Mouse (Mus musculus): ENCODE results near the gene Tarbp1.
"Not testable (repeated sequence)": the region's sequence is repeated elsewhere in the genome, so short reads cannot be mapped to it uniquely, and the experiment has no call there.

Gene Tarbp1

GRCm38 (mm10) chr8:126494160-126495110, 19.6 kb upstream of the Tarbp1 start:
- DNase-seq (ENCODE audit: low spot score in 2 of 2): no peak

DNA sequence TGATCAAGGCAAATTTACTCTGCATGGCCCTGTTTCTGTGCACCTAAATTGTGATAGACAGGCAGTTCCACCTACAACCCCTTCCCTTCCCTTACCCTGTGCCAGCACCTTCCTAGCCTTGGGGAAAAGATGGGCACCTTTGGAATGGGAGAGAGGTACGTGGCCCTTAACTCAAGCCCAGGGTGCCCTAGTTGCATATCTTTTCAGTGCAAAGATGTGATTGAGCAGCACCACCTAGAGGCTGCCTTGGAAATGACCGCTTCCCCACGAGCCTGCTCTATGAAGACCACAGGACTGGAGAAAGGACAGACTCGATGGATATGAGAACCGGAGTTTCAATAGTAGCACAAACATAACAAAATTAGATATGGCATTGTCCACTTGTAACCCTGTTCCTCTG, 8.1 kb upstream of the Tarbp1 start:
- peak in 1 of 2 experiments; percentile 67 for DNase-seq (ENCODE audit: low spot score in 2 of 2)

GRCm38 (mm10) chr8:126482348-126482720, 7.5 kb upstream of the Tarbp1 start:
- no peak for DNase-seq (ENCODE audit: low spot score in 2 of 2)

- peak in 1 of 2 experiments; percentile 48 for DNase-seq (ENCODE audit: low spot score in 2 of 2)
Observed at GRCm38 (mm10) chr8:126481494-126482347, 6.9 kb upstream of the Tarbp1 start.

DNA sequence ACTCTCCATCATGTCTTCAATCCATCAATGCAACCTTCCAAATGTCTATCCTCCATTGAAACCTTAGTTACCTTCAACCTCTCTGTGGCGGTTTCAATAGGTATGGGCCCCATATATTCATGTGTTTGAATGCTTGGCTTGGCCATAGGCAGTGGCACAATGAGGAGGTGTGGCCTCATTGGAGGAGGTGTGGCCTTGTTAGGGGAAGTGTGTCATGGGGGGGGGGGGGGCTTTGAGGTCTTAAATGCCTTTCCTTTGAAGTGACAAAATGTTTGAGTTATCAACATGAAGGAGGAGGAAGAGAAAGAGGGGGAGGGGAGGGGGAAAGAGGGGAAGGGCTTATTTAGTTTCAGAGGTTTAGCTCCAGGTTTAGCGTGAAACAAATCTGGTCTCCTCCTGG, 5.5 kb upstream of the Tarbp1 start:
- DNase-seq (ENCODE audit: low spot score in 2 of 2): no peak

- DNase-seq (ENCODE audit: low spot score in 2 of 2): no peak
Observed at GRCm38 (mm10) chr8:126478714-126479113, 3.8 kb upstream of the Tarbp1 start.

DNA sequence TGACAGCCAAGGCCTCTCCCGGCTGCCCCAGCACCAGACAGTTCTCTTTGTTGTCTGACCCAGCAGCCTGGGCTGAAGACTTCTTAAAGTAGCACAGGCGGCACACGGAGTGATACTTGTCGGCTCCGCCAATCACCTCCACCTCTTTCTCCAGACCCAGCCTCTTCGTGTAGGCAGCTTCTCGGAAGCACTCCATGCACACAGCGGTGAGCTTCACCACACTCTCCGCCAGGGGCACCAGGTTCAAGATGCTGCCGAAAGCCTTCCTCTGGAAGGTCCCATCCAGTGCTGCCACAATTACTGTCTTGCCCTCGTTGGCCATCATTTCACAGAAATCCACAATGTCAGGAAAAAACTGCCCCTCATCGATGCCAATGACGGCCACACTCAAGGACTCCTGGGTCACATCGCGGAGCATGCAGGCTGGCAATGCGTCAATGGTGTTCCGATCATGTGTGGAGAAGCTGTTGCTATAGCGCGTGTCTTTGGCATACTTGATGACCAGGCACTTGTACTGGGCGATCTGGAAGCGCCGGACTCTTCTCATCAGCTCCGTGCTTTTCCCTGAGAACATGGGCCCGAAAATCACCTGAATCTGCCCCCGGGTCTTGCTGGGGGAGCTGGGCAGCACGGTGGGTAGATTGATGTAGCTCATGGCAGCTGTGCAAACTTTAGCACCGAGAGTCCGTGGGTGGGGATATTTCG, 1.4 kb upstream of the Tarbp1 start:
- not testable (repeated sequence) for DNase-seq (ENCODE audit: low spot score in 2 of 2)

DNA sequence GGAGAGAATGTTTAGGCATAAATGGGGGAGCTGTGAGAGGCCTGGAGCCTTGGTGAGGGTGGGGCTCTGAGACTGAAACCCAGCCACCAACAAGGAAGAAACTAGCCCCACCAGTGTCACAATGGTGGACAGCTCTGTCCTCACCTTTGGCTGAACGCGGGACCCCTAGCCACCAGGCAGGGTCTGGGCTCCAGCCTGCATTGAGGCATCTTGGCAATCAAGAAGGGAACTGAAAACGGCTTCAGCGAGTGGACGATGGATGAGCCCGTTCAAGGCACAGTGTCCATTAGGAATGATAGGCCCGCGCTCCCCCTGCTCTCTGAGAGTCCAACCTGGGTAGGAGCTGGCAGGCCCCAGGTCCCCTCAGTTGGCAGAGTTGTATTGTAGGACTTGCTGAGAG, 873 bp upstream of the Tarbp1 start:
- not testable (repeated sequence) for DNase-seq (ENCODE audit: low spot score in 2 of 2)

DNA sequence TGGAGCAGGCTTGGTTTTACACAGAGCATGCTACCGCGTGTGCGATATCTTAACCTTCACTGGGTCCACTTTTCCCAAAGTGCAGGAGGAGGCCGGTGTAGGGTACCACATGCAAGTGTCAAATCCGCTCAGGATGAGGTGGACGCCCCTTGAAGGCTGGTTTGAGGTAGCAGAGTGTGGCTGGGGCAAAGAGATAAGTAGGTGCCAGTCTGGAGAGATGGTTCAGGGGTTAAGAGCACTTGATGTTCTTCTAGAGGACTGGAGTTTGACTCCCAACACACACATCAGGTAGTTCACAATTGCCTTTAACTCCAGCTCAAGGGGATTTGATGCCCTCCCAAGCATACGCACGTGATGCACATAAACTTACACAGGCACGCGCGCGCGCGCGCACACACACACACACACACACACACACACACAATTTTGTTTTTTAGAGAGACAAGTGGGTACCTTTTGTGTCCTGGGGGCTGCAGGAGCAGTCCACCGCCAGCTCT, 1.0 kb downstream of the Tarbp1 start:
- no peak for DNase-seq (ENCODE audit: low spot score in 2 of 2)

GRCm38 (mm10) chr8:126464071-126464470, 10.8 kb downstream of the Tarbp1 start:
- DNase-seq (ENCODE audit: low spot score in 2 of 2): no peak

- no peak for DNase-seq (ENCODE audit: low spot score in 2 of 2)
Observed at GRCm38 (mm10) chr8:126461735-126462134, 13.1 kb downstream of the Tarbp1 start.

GRCm38 (mm10) chr8:126460274-126460673, 14.6 kb downstream of the Tarbp1 start:
- DNase-seq (ENCODE audit: low spot score in 2 of 2): no peak

GRCm38 (mm10) chr8:126455383-126455782, 19.5 kb downstream of the Tarbp1 start:
- DNase-seq (ENCODE audit: low spot score in 2 of 2): no peak

DNA sequence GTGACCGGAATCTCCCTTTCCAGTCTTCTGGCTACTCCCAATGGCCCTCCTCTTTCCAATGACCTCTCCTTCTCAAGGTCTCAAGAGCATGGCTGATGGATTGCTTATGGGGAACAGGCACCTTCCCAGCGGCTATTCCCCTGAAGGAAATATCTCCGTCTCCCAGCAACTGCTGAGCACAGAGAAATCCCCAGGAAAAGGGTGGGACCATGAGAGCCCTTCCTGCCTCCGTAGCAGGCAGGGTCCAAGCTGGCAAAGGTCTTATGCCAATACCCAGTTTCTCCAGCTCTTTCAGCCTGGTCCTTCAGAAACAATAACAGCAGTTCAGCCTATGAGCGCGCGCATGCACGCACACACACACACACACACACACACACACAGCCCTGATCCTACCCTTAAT, 23.7 kb downstream of the Tarbp1 start:
- no peak for DNase-seq (ENCODE audit: low spot score in 2 of 2)

- DNase-seq (ENCODE audit: low spot score in 2 of 2): no peak
Observed at GRCm38 (mm10) chr8:126438937-126439336, 35.9 kb downstream of the Tarbp1 start.

DNA sequence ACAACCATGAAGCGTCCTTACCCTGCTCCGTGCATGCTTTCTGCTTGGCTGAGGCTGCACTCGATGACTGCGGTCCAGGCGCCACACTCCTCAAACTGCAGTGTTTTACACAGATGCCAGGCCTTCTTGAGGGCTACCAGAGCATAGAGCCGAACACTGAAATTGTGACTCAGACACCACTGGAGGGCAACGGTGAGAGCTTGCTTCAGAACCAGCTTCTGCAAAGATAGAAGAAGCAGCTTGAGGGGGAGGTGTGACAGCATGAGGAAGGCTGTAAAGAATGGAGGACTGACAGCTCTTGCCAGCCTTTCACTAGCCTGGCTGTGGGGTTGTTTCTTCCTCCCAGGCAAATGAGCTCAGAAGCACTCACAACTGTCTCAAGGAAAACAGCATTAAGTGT, 41.0 kb downstream of the Tarbp1 start:
- peak; percentile 25 to 40 for DNase-seq (ENCODE audit: low spot score in 2 of 2)

DNA sequence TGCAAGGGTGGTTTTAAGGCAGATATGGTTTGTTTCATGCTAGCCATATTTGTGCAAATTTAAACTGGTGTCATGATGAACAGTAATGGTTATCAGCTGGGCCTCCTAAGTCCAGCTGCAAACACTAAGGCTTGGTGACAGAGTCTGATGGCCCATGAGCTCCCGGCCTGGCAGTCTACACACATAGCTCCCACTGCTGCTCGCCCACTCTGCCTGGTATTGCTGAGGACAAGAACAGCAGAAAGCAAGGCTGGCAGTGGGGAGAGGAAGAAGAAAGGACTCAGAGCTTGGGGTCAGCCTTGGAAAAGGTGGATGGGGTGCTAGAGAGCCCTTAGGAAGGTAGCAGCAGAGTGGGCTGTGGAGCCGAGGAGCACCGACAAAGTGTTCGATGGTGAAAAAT, 45.2 kb downstream of the Tarbp1 start:
- DNase-seq (ENCODE audit: low spot score in 2 of 2): no peak

- DNase-seq (ENCODE audit: low spot score in 2 of 2): no peak
Observed at GRCm38 (mm10) chr8:126424946-126425345, 49.9 kb downstream of the Tarbp1 start.

- no peak for DNase-seq (ENCODE audit: low spot score in 2 of 2)
Observed at GRCm38 (mm10) chr8:126424163-126424562, 50.7 kb downstream of the Tarbp1 start.

DNA sequence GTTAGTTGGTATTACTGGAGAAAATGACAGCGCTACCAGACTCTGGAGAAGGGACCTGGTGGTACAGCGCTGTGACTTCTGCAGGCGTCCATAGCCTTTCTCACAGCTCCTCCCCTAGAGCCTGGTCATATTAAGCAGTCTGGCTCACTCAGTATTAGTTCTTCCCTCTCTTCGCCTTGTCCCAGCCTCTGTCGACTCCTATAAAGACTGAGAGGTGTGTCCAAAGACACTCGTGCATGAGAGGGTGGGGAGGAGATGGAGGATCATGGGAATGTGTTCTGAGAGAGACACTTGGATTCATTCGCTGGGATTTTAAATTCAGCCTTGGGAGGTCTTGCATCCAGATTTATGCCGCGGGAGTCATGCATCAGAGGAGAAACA, 52.0 kb downstream of the Tarbp1 start:
- no peak for DNase-seq (ENCODE audit: low spot score in 2 of 2)

- DNase-seq (ENCODE audit: low spot score in 2 of 2): peak; percentile 93 to 98
Observed at GRCm38 (mm10) chr8:126422174-126422919, 52.5 kb downstream of the Tarbp1 start, which contains the start of gene Coa6. TSS of gene Coa6 (plus strand) at chr8:126422515.

Data from frontal cortex, postnatal 10 days (tissue).